Mouse (Mus musculus) monocyte, adult 5-6 weeks (primary cell): ENCODE results near the gene Hmgcs2. TPM values are rescaled to one million over a fixed set of nuclear protein-coding genes. Genes with fewer than 3 reads are reported as not detected.

Experiments
- ATAC-seq: fragments of 153-309, 156-312 bp; replicated peaks from 2 replicates; pipeline ENCODE4 v1.8.0; 2017; ENCODE audit warnings: mild to moderate bottlenecking; ENCODE audit not compliant: low TSS enrichment, insufficient number of reproducible peaks, severe bottlenecking, poor library complexity, low FRiP score
- total RNA-seq: library from RNA; stranded (forward); fragments of 200-1000, 200-491, 200-594 nt; gene quantifications from 3 replicates; pipeline ENCODE4 v1.2.3, GENCODE M21; 2017

Hmgcs2 gene
- total RNA-seq, 1 experiment from 2014 or later: not detected

GRCm38 (mm10) chr3:98267249-98267651 is 13.0 kb upstream of the Hmgcs2 start:
- ATAC-seq: no peak

- no peak for ATAC-seq
Measured at GRCm38 (mm10) chr3:98273623-98274398, 6.4 kb upstream of the Hmgcs2 start.

GRCm38 (mm10) chr3:98279682-98280081 is 553 bp upstream of the Hmgcs2 start:
- no peak for ATAC-seq

GRCm38 (mm10) chr3:98280933-98281678 is 871 bp downstream of the Hmgcs2 start:
- peak; percentile 71; the same call in 1 of the 2 replicates for ATAC-seq

- ATAC-seq: no peak
Measured at GRCm38 (mm10) chr3:98282422-98282821, 2.2 kb downstream of the Hmgcs2 start.

- no peak for ATAC-seq
Measured at GRCm38 (mm10) chr3:98283205-98283604, 3.0 kb downstream of the Hmgcs2 start.

GRCm38 (mm10) chr3:98291044-98291443 is 10.8 kb downstream of the Hmgcs2 start:
- no peak for ATAC-seq

GRCm38 (mm10) chr3:98295965-98296364 is 15.7 kb downstream of the Hmgcs2 start:
- no peak for ATAC-seq

GRCm38 (mm10) chr3:98299391-98300100 is 19.3 kb downstream of the Hmgcs2 start:
- no peak for ATAC-seq

GRCm38 (mm10) chr3:98300266-98300665 is 20.0 kb downstream of the Hmgcs2 start:
- no peak for ATAC-seq

GRCm38 (mm10) chr3:98301761-98302160 is 21.5 kb downstream of the Hmgcs2 start:
- no peak for ATAC-seq

GRCm38 (mm10) chr3:98308606-98309005 is 28.4 kb downstream of the Hmgcs2 start:
- no peak for ATAC-seq

GRCm38 (mm10) chr3:98310456-98310855 is 30.2 kb downstream of the Hmgcs2 start:
- ATAC-seq: no peak

- ATAC-seq: no peak
Measured at GRCm38 (mm10) chr3:98312867-98313266, 32.6 kb downstream of the Hmgcs2 start.

GRCm38 (mm10) chr3:98313294-98314155 is 33.3 kb downstream of the Hmgcs2 start:
- no peak; the same call in 1 of the 2 replicates for ATAC-seq

GRCm38 (mm10) chr3:98315181-98315580 is 34.9 kb downstream of the Hmgcs2 start:
- no peak for ATAC-seq

- no peak for ATAC-seq
Measured at GRCm38 (mm10) chr3:98317143-98317542, 36.9 kb downstream of the Hmgcs2 start.

GRCm38 (mm10) chr3:98319190-98319589 is 39.0 kb downstream of the Hmgcs2 start:
- no peak for ATAC-seq
